Mouse (Mus musculus) embryonic facial prominence, embryonic 12.5 days (tissue): Measurements from ENCODE around the gene Sdk2. TPM values are rescaled to one million over a fixed set of nuclear protein-coding genes. Genes with fewer than 3 reads are reported as not detected.

Experiments used
- ATAC-seq: fragments of 200-750 bp; cut with Nextera tagmentation; 2 replicates; pipeline ENCODE4 v1.8.0; 2017; ENCODE audit not compliant: insufficient number of reproducible peaks, insufficient read depth, low FRiP score, low TSS enrichment
- H3K27ac ChIP-seq: fragments of 300-500 bp; sonication (generic); 2 replicates; pipeline ENCODE4 v1.5.1; 2016; ENCODE audit warnings: mild to moderate bottlenecking
- H3K27me3 ChIP-seq: fragments of 300-500 bp; sonication (generic); 2 replicates; pipeline ENCODE4 v1.6.1; 2016; ENCODE audit warnings: mild to moderate bottlenecking, moderate library complexity
- H3K36me3 ChIP-seq: fragments of 300-500 bp; sonication (generic); 2 replicates; pipeline ENCODE4 v1.6.1; 2016; ENCODE audit warnings: mild to moderate bottlenecking
- H3K4me1 ChIP-seq: fragments of 300-500 bp; sonication (generic); 2 replicates; pipeline ENCODE4 v1.6.1; 2016
- H3K4me2 ChIP-seq: fragments of 300-500 bp; sonication (generic); replicated peaks from 2 replicates; pipeline ENCODE4 v1.6.1; 2016; ENCODE audit warnings: mild to moderate bottlenecking, moderate library complexity
- H3K4me3 ChIP-seq: fragments of 300-500 bp; sonication (generic); 2 replicates; pipeline ENCODE4 v1.5.1; 2016; ENCODE audit warnings: mild to moderate bottlenecking
- H3K9ac ChIP-seq: fragments of 300-500 bp; sonication (generic); 2 replicates; pipeline ENCODE4 v1.6.1; 2016; ENCODE audit warnings: mild to moderate bottlenecking, moderate library complexity
- H3K9me3 ChIP-seq: fragments of 300-500 bp; sonication (generic); 2 replicates; pipeline ENCODE4 v1.6.1; 2016; ENCODE audit warnings: mild to moderate bottlenecking, moderate library complexity
- WGBS: fragments of 180-500 bp; shearing (Covaris S2); methylation state at CpG from one replicate; pipeline ENCODE4 v1.1.7; 2016; 5-methylcytosine and 5-hydroxymethylcytosine counted together
- polyA plus RNA-seq: library from polyadenylated mRNA; unstranded; fragments of >200 nt; fragmentation: Nextera tagmentation; extraction: Ambion mirVana; gene quantifications from 2 replicates; pipeline ENCODE4 v1.2.1, GENCODE M21; 2016

The Sdk2 gene
- polyA plus RNA-seq, 1 experiment from 2014 or later = 3.8 TPM

- Histone ChIP-seq H3K4me1 (peaks cover 33% of the 10 kb centered on the region), H3K27ac (0 out of 2 replicates have a peak overlapping the region, but pooled peaks have one; percentile 3), H3K27me3 (peaks cover 10% of the 10 kb centered on the region; the same call in 1 of the 2 replicates), H3K9ac (no peak overlapping the region), H3K4me3 (no peak overlapping the region), H3K36me3 (no peaks in the 10 kb centered on the region), H3K9me3 (no peaks in the 10 kb centered on the region), H3K4me2 (no peak overlapping the region)
- no peak; the same call in 1 of the 2 replicates for ATAC-seq
- 16% methylated on average over 14 of the region's 14 CpGs for WGBS
Measured at GRCm38 (mm10) chr11:114016889-114017392, 49.9 kb downstream of the Sdk2 start.

DNA sequence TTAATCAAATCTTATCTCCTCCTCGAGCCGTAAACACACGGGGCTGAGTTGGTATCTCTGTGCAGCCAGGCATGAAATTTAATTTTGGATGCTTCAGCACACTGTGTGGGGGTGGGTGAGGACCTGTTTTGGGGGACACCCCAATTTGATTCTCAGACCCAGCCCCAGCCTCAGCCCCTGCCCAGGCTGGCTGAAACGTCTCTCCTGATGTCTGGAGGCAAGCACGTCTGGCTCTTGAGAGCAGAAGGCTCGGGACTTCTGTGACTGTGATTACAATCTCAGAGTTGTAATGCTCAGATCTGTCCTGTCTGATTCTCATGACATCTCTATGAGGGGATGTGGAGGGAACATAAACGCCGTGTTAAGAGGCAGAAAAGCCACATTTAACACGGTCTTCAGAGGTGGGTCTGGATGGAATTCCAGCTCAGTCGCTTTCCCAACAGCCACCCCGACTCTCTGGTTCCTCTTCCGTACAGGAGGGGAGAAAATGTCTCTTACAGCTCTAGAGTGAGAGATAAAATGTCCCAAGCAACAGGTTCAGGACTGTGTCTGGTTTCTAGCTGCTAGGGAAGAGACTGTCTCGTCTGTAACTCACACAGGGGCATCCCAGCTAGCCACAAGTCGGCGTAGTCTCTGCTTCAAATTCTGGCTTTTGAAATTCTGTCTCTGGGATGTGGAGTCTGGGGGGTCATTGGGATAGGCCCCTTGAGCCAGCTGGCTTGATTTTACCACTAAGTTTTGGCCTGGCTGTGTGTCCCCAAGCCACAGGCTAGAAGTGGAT, 50.5 kb downstream of the Sdk2 start:
- H3K27me3 ChIP-seq = peaks cover 10% of the 10 kb centered on the region; the same call in 1 of the 2 replicates
- 16% methylated on average over 15 of the region's 15 CpGs for WGBS
- peak overlapping the region; percentile 21; the same call in 1 of the 2 replicates for H3K4me2 ChIP-seq
- H3K36me3 ChIP-seq = no peaks in the 10 kb centered on the region
- 0 out of 2 replicates have a peak overlapping the region, but pooled peaks have one; percentile 3 for H3K27ac ChIP-seq
- no peak overlapping the region for H3K9ac ChIP-seq
- H3K9me3 ChIP-seq = no peaks in the 10 kb centered on the region
- no peak; the same call in 1 of the 2 replicates for ATAC-seq
- peaks cover 33% of the 10 kb centered on the region for H3K4me1 ChIP-seq
- H3K4me3 ChIP-seq = no peak overlapping the region

DNA sequence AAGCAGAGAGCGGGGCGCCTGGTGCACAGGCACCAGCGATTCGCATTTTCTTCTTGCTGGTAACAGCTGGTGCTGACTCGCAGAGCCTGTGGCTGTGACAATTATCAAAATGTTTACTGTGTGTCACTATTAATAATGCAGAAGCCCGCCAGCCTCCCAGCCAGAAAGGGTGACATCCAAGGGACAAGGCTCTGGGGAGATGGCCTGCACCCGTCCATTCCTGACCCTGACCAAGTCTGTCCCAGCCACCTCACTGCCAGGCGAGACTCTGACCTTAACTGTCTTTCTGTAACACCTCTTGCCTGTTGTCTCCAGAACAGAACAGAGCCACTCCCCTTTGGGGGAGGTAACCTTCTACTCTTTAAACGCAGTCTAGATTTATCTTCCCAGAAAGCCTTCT, 55.3 kb downstream of the Sdk2 start:
- no peak overlapping the region for H3K9ac ChIP-seq
- no peaks in the 10 kb centered on the region for H3K9me3 ChIP-seq
- 62% methylated on average over 9 of the region's 9 CpGs for WGBS
- H3K27ac ChIP-seq = no peak overlapping the region
- no peaks in the 10 kb centered on the region for H3K27me3 ChIP-seq
- no peak overlapping the region for H3K4me3 ChIP-seq
- no peaks in the 10 kb centered on the region for H3K36me3 ChIP-seq
- peaks cover 20% of the 10 kb centered on the region for H3K4me1 ChIP-seq
- no peak for ATAC-seq
- H3K4me2 ChIP-seq = no peak overlapping the region

DNA sequence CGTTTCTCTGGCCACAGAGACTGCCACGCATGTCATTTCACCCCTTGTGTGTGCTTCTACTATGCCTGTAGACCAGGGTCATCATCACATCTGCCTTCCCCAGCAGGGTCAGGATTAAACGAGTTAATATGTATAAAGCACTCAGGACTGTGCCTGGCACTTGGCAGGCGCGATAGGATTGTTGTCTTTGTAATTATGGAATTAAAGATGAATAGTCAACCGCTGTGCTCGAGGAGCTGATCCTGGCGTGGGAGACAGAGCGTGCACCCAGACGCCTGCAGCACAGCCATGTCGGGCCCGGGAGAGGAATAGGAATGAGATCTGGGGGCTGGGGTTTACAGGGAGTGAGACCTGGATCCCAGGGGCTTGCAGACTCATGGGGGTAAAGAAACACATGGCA, 61.0 kb downstream of the Sdk2 start:
- no peak for ATAC-seq
- H3K4me1 ChIP-seq = peaks cover 4% of the 10 kb centered on the region; the same call in 1 of the 2 replicates
- H3K9me3 ChIP-seq = no peaks in the 10 kb centered on the region
- H3K36me3 ChIP-seq = no peaks in the 10 kb centered on the region
- H3K27me3 ChIP-seq = no peaks in the 10 kb centered on the region
- H3K4me3 ChIP-seq = no peak overlapping the region
- WGBS = 34% methylated on average over 12 of the region's 12 CpGs
- H3K27ac ChIP-seq = no peak overlapping the region
- no peak overlapping the region for H3K4me2 ChIP-seq
- no peak overlapping the region for H3K9ac ChIP-seq

GRCm38 (mm10) chr11:114004651-114005050, 62.2 kb downstream of the Sdk2 start:
- WGBS = 85% methylated on average over 7 of the region's 7 CpGs
- Histone ChIP-seq H3K27ac (no peak overlapping the region), H3K4me2 (no peak overlapping the region), H3K27me3 (no peaks in the 10 kb centered on the region), H3K9me3 (no peaks in the 10 kb centered on the region), H3K36me3 (no peaks in the 10 kb centered on the region), H3K4me1 (peaks cover 4% of the 10 kb centered on the region; the same call in 1 of the 2 replicates), H3K9ac (no peak overlapping the region), H3K4me3 (no peak overlapping the region)
- ATAC-seq = no peak

- Histone ChIP-seq H3K27ac (no peak overlapping the region), H3K9me3 (no peaks in the 10 kb centered on the region), H3K9ac (no peak overlapping the region), H3K36me3 (no peaks in the 10 kb centered on the region), H3K4me1 (peaks cover 4% of the 10 kb centered on the region; the same call in 1 of the 2 replicates), H3K27me3 (no peaks in the 10 kb centered on the region), H3K4me3 (no peak overlapping the region), H3K4me2 (no peak overlapping the region)
- WGBS = 92% methylated on average over 3 of the region's 3 CpGs
- no peak for ATAC-seq
Measured at GRCm38 (mm10) chr11:114003195-114003594, 63.7 kb downstream of the Sdk2 start.

DNA sequence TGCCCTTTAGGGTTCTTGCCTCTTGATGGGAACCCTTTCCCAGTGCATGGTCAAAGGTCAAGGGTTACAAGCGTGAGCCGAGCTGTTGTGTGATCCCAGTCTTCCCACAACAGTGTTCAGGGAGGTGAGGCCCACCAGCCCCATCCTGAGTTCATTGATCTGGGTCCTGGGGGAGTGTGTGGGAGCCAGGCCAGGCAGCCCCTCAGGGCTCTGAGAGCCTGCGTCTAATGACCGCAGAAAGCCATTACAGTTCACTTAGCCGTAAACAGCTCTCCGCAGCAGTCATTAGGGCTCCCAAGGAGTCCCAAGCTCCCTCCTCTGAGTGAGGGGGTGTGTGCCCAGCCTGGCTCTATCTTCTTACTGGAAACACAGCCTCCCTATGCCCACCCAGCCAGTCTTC, 66.8 kb downstream of the Sdk2 start:
- no peak overlapping the region for H3K27ac ChIP-seq
- WGBS = 48% methylated on average over 6 of the region's 6 CpGs

DNA sequence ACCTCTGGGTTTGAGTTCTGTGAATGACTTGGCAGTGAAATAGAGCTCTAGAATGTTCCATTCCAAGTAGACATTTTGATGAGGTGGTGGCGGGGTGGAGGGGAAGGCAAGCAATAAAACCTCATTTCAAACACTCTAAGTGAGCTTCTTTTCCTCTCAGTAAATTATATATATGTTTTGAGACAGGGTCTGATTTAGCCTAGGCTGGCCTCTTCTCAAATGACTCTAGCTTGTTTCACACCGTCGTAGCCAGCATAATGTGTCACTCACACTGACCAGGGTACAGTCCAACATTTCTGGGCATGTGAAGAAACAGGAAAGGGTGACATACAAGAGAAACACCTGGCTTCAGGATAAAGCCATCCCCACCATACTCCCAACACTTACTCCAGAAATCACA, 68.1 kb downstream of the Sdk2 start:
- 93% methylated on average over 3 of the region's 3 CpGs for WGBS
- Histone ChIP-seq H3K27me3 (no peaks in the 10 kb centered on the region), H3K4me3 (no peak overlapping the region), H3K9ac (no peak overlapping the region), H3K4me1 (no peaks in the 10 kb centered on the region), H3K4me2 (no peak overlapping the region), H3K9me3 (no peaks in the 10 kb centered on the region), H3K36me3 (no peaks in the 10 kb centered on the region), H3K27ac (no peak overlapping the region)
- ATAC-seq = no peak

More for the DNA sequence above, 66.8 kb downstream of the Sdk2 start:
- no peak for ATAC-seq
- no peaks in the 10 kb centered on the region for H3K36me3 ChIP-seq
- H3K4me2 ChIP-seq = no peak overlapping the region
- H3K9ac ChIP-seq = no peak overlapping the region
- H3K27me3 ChIP-seq = no peaks in the 10 kb centered on the region
- H3K9me3 ChIP-seq = no peaks in the 10 kb centered on the region
- no peaks in the 10 kb centered on the region for H3K4me1 ChIP-seq
- H3K4me3 ChIP-seq = no peak overlapping the region

GRCm38 (mm10) chr11:113993921-113994320, 72.9 kb downstream of the Sdk2 start:
- H3K9me3 ChIP-seq = no peaks in the 10 kb centered on the region
- WGBS = 90% methylated on average over 6 of the region's 6 CpGs
- 0 out of 2 replicates have a peak, but pooled peaks cover 2% of the 10 kb centered on the region for H3K27me3 ChIP-seq
- no peak overlapping the region for H3K9ac ChIP-seq
- no peak overlapping the region for H3K27ac ChIP-seq
- peaks cover 14% of the 10 kb centered on the region for H3K4me1 ChIP-seq
- no peak overlapping the region for H3K4me3 ChIP-seq
- no peak overlapping the region for H3K4me2 ChIP-seq
- no peaks in the 10 kb centered on the region for H3K36me3 ChIP-seq
- ATAC-seq = no peak

- Histone ChIP-seq H3K4me3 (no peak overlapping the region), H3K4me2 (no peak overlapping the region), H3K27ac (no peak overlapping the region), H3K27me3 (0 out of 2 replicates have a peak, but pooled peaks cover 2% of the 10 kb centered on the region), H3K9me3 (no peaks in the 10 kb centered on the region), H3K4me1 (peaks cover 14% of the 10 kb centered on the region), H3K36me3 (no peaks in the 10 kb centered on the region), H3K9ac (no peak overlapping the region)
- no peak for ATAC-seq
- 70% methylated on average over 10 of the region's 10 CpGs for WGBS
Measured at GRCm38 (mm10) chr11:113992894-113993293, 74.0 kb downstream of the Sdk2 start.

GRCm38 (mm10) chr11:113991886-113992285, 75.0 kb downstream of the Sdk2 start:
- Histone ChIP-seq H3K36me3 (no peaks in the 10 kb centered on the region), H3K9ac (no peak overlapping the region), H3K27me3 (0 out of 2 replicates have a peak, but pooled peaks cover 2% of the 10 kb centered on the region), H3K27ac (no peak overlapping the region), H3K4me2 (no peak overlapping the region), H3K9me3 (no peaks in the 10 kb centered on the region), H3K4me1 (peaks cover 14% of the 10 kb centered on the region), H3K4me3 (no peak overlapping the region)
- ATAC-seq = no peak
- WGBS = 75% methylated on average over 8 of the region's 8 CpGs

DNA sequence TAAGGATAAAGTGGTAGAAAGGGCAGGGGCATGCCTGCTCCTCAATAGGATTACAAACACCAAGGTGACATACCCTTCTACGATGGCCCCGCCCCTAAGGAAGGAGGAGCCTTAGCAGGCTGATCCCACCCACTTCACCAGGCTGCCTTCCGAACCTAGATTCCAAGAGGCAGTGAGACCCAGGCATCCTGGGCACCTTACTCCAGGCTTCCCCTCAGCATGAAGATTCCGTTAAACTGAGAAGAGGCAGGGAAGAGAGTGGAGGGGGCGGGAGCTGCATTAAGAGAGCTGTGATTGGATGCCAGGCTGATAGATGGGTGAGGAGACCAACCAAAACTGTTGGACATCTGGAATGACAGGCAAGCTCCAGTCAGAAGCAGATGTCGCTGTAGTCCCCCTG, 76.4 kb downstream of the Sdk2 start:
- Histone ChIP-seq H3K27me3 (0 out of 2 replicates have a peak, but pooled peaks cover 2% of the 10 kb centered on the region), H3K36me3 (no peaks in the 10 kb centered on the region), H3K4me2 (peak overlapping the region; percentile 39), H3K9ac (no peak overlapping the region), H3K4me3 (peak overlapping the region; percentile 22), H3K9me3 (no peaks in the 10 kb centered on the region), H3K27ac (no peak overlapping the region), H3K4me1 (peaks cover 20% of the 10 kb centered on the region)
- 2% methylated on average over 6 of the region's 6 CpGs for WGBS
- ATAC-seq = peak; percentile 44
